Mouse (Mus musculus): ENCODE data around the gene Luzp2. TPM values are rescaled to one million over a fixed set of nuclear protein-coding genes. Genes with fewer than 3 reads are reported as not detected.

Luzp2 gene
- polyA plus RNA-seq, 1 experiment from 2014 or later: 6.5 TPM

DNA sequence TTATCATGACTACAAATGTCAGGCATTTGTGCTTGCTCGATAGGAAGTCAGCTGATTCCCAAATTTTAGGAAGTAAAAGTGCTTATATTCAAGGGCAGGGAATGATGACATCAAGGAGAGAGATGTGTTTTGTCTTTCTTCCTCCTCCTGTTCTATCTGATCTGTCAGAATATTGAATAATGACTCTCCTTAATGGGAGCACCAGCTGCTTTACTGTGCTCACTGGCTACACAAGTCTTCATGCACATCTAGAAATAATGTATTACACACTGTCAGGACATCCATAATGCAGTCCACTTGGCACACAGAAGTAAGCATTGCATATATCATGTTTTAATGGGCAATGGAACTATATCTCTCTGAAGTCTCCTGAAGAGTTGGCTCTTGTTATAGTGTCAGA is 17.6 kb downstream of the Luzp2 start:
- ATAC-seq (ENCODE audit: low FRiP score): no peak
- H3K27ac ChIP-seq (ENCODE audit: low read depth, low read length): no peak overlapping the region
- no peak for DNase-seq (ENCODE audit: low spot score, missing footprints)
- no peak overlapping the region for H3K4me2 ChIP-seq
- H3K9me3 ChIP-seq (ENCODE audit: control insufficient read depth, low read length): no peaks in the 10 kb centered on the region
- no peaks in the 10 kb centered on the region for H3K27me3 ChIP-seq (ENCODE audit: control insufficient read depth, insufficient read depth, low read length)
- no peaks in the 10 kb centered on the region for H3K36me3 ChIP-seq (ENCODE audit: control insufficient read depth, insufficient read depth, low read length)
- no peak overlapping the region for H3K4me3 ChIP-seq (ENCODE audit: low read depth, low read length)
- no peaks in the 10 kb centered on the region for H3K4me1 ChIP-seq (ENCODE audit: control insufficient read depth, insufficient read depth, low read length)
- H3K9ac ChIP-seq (ENCODE audit: low read length): no peak overlapping the region
- WGBS: 100% methylated on average over 1 of the region's 1 CpGs

DNA sequence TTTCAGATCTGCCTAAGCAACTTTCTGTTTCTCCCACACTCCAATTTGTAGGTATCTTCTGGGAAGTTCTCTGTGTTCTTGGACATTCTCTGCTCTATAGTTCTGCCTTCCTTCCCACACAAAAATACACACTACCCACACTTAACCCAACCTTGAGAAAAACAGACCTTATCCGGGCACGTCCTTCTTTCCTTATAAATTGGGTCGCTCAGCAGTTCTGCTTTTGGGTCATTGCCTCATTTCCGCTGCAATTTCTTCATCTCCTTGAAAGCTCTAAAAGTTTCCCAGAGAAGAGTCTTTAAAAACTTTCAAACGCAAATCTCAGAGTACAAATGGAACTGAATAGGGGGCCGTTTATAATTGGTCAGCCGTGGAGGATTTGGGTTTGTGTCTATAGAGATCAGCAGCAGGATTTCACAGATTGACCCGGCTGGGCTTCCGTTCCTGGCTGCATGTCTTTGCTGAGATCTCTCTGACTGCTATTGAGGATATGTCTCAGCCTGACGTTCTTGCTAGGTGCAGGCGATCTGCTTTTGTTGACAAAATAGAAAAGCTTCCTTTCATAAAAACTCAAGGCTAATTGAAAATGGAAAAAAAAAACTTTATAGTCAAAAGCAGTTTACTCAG is 26.0 kb downstream of the Luzp2 start:
- H3K4me2 ChIP-seq: no peak overlapping the region
- WGBS: 36% methylated on average over 11 of the region's 11 CpGs
- ATAC-seq (ENCODE audit: low FRiP score) (peak; percentile 59; the same call in 1 of the 2 replicates), DNase-seq (ENCODE audit: low spot score, missing footprints) (no peak)
- H3K9me3 ChIP-seq (ENCODE audit: control insufficient read depth, low read length): no peaks in the 10 kb centered on the region
- H3K27ac ChIP-seq (ENCODE audit: low read depth, low read length): no peak overlapping the region
- H3K9ac ChIP-seq (ENCODE audit: low read length): no peak overlapping the region
- H3K36me3 ChIP-seq (ENCODE audit: control insufficient read depth, insufficient read depth, low read length): no peaks in the 10 kb centered on the region
- H3K4me1 ChIP-seq (ENCODE audit: control insufficient read depth, insufficient read depth, low read length): no peaks in the 10 kb centered on the region
- H3K4me3 ChIP-seq (ENCODE audit: low read depth, low read length): no peak overlapping the region
- no peaks in the 10 kb centered on the region for H3K27me3 ChIP-seq (ENCODE audit: control insufficient read depth, insufficient read depth, low read length)

DNA sequence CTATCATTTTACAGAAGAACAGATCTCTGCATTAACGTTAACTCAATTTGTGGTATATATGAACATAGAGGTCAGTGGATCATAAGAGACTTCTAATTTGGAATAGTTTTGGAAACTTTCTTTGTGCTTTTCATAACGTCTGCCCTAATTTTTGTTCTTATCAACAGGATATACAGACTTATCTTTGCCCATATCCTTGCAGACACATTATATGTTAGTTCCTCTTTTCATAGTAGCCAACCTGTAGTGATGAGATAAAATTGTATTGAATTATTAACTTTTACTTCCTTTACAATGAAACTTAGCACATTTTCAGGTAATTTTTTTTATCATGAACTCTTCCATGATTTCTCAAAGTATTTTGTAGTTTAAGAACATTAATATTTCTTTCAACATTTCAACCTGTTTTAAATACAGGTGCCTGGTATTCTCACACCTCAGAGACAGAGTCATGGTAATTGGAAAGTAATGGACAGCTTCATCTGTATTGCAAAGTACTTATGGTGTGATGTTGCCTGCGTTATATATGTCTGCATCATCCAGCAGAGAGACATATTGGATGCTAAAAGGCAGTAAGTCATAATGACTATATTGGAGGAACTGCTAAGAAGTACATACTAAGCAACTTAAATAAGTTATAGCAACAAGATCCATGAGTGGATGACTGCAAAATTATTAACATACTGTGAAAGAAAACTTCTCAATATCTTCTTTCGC is 43.8 kb downstream of the Luzp2 start:
- H3K4me3 ChIP-seq (ENCODE audit: low read depth, low read length): no peak overlapping the region
- H3K27me3 ChIP-seq (ENCODE audit: control insufficient read depth, insufficient read depth, low read length): no peaks in the 10 kb centered on the region
- 83% methylated on average over 4 of the region's 4 CpGs for WGBS
- no peak overlapping the region for H3K4me2 ChIP-seq
- H3K4me1 ChIP-seq (ENCODE audit: control insufficient read depth, insufficient read depth, low read length): no peaks in the 10 kb centered on the region
- DNase-seq (ENCODE audit: low spot score, missing footprints) (no peak), ATAC-seq (ENCODE audit: low FRiP score) (no peak)
- H3K36me3 ChIP-seq (ENCODE audit: control insufficient read depth, insufficient read depth, low read length): no peaks in the 10 kb centered on the region
- H3K9ac ChIP-seq (ENCODE audit: low read length): no peak overlapping the region
- H3K9me3 ChIP-seq (ENCODE audit: control insufficient read depth, low read length): no peaks in the 10 kb centered on the region
- no peak overlapping the region for H3K27ac ChIP-seq (ENCODE audit: low read depth, low read length)

DNA sequence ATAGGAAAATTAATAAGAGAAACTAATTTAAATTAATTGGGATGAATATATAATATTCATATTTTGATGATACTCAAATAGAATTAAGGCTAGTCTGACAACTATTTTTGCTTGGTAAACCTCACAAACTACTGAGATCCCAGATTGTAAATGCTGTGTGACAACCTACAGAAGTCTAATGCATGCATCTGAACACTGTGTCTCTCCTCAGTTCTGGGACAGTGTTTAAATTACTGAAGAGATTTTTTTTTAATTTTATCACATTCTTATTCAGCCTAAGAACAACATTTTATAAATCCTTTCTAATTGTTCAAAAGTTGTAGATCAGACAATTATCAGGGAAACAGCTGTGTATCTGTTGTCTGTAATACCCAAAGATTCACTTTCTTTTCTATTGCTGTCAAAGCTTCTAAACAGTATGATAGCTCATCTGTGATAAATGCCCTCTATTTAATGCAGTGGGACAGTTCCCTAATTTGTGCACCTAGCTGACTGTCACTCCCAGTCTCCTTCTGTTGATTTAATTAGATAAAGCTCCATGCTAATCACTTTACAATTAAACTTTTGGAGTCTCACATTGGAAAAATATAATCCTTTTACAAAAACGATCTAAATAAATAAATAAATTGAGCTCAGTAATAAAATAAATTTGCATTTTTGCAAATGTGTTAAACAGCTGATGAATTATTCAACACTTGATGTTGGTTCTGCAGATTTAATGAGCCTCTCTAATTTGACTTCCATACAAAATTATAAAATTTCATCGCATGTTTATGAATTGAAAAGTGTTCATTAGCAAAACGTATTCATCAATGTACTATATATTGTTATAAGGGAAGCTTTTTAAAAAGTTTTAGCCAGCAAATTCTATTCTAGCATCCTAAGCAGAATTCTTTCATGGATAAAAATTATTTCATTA is 58.7 kb downstream of the Luzp2 start:
- no peak overlapping the region for H3K4me2 ChIP-seq
- no peaks in the 10 kb centered on the region for H3K27me3 ChIP-seq (ENCODE audit: control insufficient read depth, insufficient read depth, low read length)
- DNase-seq (ENCODE audit: low spot score, missing footprints): no peak
- H3K4me1 ChIP-seq (ENCODE audit: control insufficient read depth, insufficient read depth, low read length): no peaks in the 10 kb centered on the region
- WGBS: 77% methylated on average over 3 of the region's 3 CpGs
- no peak overlapping the region for H3K27ac ChIP-seq (ENCODE audit: low read depth, low read length)
- no peak for ATAC-seq (ENCODE audit: low FRiP score)
- H3K4me3 ChIP-seq (ENCODE audit: low read depth, low read length): no peak overlapping the region
- H3K9me3 ChIP-seq (ENCODE audit: control insufficient read depth, low read length): no peaks in the 10 kb centered on the region
- H3K9ac ChIP-seq (ENCODE audit: low read length): no peak overlapping the region
- H3K36me3 ChIP-seq (ENCODE audit: control insufficient read depth, insufficient read depth, low read length): no peaks in the 10 kb centered on the region

DNA sequence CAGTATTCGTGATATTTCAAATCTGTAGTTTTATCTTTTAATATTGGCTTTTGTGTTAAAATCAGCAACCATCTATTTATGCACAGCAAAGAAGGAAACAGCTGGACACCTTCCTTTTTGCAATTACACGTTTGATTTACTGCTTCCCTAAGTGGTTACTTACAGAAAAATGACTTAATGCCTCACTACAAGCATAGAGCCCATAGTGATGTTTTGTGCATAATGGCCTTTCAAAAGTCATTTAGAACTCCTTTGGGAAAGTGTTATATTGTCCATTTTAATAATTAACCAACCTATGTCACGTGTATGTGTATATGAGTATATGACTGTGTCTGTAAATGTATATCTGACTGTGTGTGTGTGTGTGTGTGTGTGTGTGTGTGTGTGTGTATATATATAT is 63.3 kb downstream of the Luzp2 start:
- Histone ChIP-seq H3K4me1 (ENCODE audit: control insufficient read depth, insufficient read depth, low read length) (no peaks in the 10 kb centered on the region), H3K4me2 (no peak overlapping the region), H3K4me3 (ENCODE audit: low read depth, low read length) (no peak overlapping the region), H3K27me3 (ENCODE audit: control insufficient read depth, insufficient read depth, low read length) (no peaks in the 10 kb centered on the region), H3K9ac (ENCODE audit: low read length) (no peak overlapping the region), H3K36me3 (ENCODE audit: control insufficient read depth, insufficient read depth, low read length) (no peaks in the 10 kb centered on the region), H3K27ac (ENCODE audit: low read depth, low read length) (no peak overlapping the region), H3K9me3 (ENCODE audit: control insufficient read depth, low read length) (no peaks in the 10 kb centered on the region)
- ATAC-seq (ENCODE audit: low FRiP score) (no peak), DNase-seq (ENCODE audit: low spot score, missing footprints) (no peak)
- 77% methylated on average over 3 of the region's 3 CpGs for WGBS

DNA sequence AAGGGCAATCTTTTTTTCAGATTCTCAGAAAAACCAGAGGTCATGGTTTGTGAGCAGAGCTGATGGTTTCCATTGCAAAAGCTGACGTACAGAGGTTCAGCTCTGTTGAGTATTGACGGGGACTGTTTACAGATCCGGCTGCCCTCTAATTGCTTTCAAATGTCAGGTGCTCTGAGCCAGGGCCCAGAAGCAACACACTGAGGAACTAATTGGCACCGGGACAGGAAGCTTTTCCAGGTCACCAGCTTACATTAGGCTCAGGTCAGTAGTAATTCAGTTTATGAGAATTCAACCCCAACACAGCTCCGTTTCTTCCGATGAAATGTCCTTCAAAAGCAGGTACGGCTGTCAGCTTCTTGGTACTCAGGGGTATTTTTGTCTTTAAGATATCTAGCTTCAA is 74.7 kb downstream of the Luzp2 start:
- Histone ChIP-seq H3K9ac (ENCODE audit: low read length) (no peak overlapping the region), H3K27me3 (ENCODE audit: control insufficient read depth, insufficient read depth, low read length) (no peaks in the 10 kb centered on the region), H3K36me3 (ENCODE audit: control insufficient read depth, insufficient read depth, low read length) (no peaks in the 10 kb centered on the region), H3K4me3 (ENCODE audit: low read depth, low read length) (no peak overlapping the region), H3K27ac (ENCODE audit: low read depth, low read length) (no peak overlapping the region), H3K4me2 (no peak overlapping the region), H3K9me3 (ENCODE audit: control insufficient read depth, low read length) (no peaks in the 10 kb centered on the region), H3K4me1 (ENCODE audit: control insufficient read depth, insufficient read depth, low read length) (no peaks in the 10 kb centered on the region)
- peak; percentile 59; the same call in 1 of the 2 replicates for ATAC-seq (ENCODE audit: low FRiP score)
- 71% methylated on average over 7 of the region's 7 CpGs for WGBS
- DNase-seq (ENCODE audit: low spot score, missing footprints): no peak

DNA sequence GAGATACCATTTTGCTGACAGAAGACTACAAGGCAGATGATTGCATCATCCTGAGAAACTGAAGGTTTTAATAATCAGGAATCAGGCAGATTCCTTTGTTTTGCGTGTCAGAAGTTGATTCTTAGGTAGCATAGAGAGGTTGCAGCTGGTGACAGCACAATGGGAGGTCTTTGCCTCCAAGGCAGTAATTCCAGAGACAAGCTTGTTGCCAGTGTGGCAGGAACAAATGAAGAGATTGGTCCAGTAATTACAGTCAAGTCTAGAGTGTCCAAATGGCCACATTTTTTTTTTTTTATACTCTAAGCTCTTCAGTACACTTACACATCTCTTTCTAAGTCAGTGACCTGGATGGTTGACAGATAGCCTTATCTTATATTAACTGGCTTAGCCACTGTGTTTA is 78.7 kb downstream of the Luzp2 start:
- ATAC-seq (ENCODE audit: low FRiP score) (no peak), DNase-seq (ENCODE audit: low spot score, missing footprints) (no peak)
- 41% methylated on average over 1 of the region's 1 CpGs for WGBS
- Histone ChIP-seq H3K4me2 (no peak overlapping the region), H3K27ac (ENCODE audit: low read depth, low read length) (no peak overlapping the region), H3K4me1 (ENCODE audit: control insufficient read depth, insufficient read depth, low read length) (no peaks in the 10 kb centered on the region), H3K9me3 (ENCODE audit: control insufficient read depth, low read length) (no peaks in the 10 kb centered on the region), H3K27me3 (ENCODE audit: control insufficient read depth, insufficient read depth, low read length) (no peaks in the 10 kb centered on the region), H3K4me3 (ENCODE audit: low read depth, low read length) (no peak overlapping the region), H3K9ac (ENCODE audit: low read length) (no peak overlapping the region), H3K36me3 (ENCODE audit: control insufficient read depth, insufficient read depth, low read length) (no peaks in the 10 kb centered on the region)

DNA sequence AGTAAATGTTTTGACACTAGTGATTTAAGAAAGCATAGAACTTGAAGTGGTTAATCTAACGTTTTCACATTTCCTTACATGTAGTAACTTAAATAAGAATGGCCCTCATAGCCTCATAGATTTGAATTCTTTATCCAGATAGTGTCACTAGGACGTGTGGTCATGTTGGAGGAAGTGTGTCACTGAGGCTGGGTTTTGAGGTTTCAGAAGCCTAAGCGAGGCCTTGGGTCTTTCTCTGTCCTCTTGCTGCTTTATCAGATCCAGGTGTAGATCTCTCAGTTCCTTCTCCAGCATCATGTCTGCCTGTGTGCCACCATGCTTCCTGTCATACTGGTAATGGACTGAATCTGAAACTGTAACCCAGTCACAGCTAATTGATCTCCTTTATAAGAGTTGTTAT is 86.7 kb downstream of the Luzp2 start:
- no peaks in the 10 kb centered on the region for H3K36me3 ChIP-seq (ENCODE audit: control insufficient read depth, insufficient read depth, low read length)
- no peak overlapping the region for H3K27ac ChIP-seq (ENCODE audit: low read depth, low read length)
- ATAC-seq (ENCODE audit: low FRiP score) (no peak), DNase-seq (ENCODE audit: low spot score, missing footprints) (no peak)
- H3K4me1 ChIP-seq (ENCODE audit: control insufficient read depth, insufficient read depth, low read length): no peaks in the 10 kb centered on the region
- H3K9me3 ChIP-seq (ENCODE audit: control insufficient read depth, low read length): no peaks in the 10 kb centered on the region
- WGBS: 81% methylated on average over 3 of the region's 3 CpGs
- no peaks in the 10 kb centered on the region for H3K27me3 ChIP-seq (ENCODE audit: control insufficient read depth, insufficient read depth, low read length)
- H3K4me3 ChIP-seq (ENCODE audit: low read depth, low read length): no peak overlapping the region
- no peak overlapping the region for H3K9ac ChIP-seq (ENCODE audit: low read length)
- no peak overlapping the region for H3K4me2 ChIP-seq

DNA sequence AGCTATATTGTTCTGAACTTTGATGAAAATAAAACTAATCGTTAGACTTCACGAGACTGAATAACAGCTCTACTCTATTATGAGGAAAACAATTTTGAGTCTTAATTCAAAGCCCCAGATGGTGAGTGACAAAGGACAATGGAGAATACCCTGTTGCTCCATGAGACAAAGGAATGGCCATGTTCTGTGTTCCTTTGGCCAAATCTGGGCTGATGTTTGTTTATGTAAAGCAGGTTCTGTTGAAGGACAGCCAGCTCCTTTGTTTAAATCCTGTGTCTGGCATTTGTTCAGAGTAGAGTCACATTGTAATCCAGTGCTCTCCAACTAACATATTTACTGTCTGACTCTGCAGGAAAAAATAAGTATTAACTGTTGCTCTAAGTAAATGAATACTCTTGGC is 121.5 kb downstream of the Luzp2 start:
- no peak overlapping the region for H3K4me3 ChIP-seq (ENCODE audit: low read depth, low read length)
- 68% methylated on average over 2 of the region's 2 CpGs for WGBS
- ATAC-seq (ENCODE audit: low FRiP score): peak; percentile 61
- H3K4me2 ChIP-seq: no peak overlapping the region
- no peaks in the 10 kb centered on the region for H3K36me3 ChIP-seq (ENCODE audit: control insufficient read depth, insufficient read depth, low read length)
- DNase-seq (ENCODE audit: low spot score, missing footprints): no peak
- H3K9ac ChIP-seq (ENCODE audit: low read length): no peak overlapping the region
- H3K27me3 ChIP-seq (ENCODE audit: control insufficient read depth, insufficient read depth, low read length): no peaks in the 10 kb centered on the region
- no peaks in the 10 kb centered on the region for H3K9me3 ChIP-seq (ENCODE audit: control insufficient read depth, low read length)
- no peaks in the 10 kb centered on the region for H3K4me1 ChIP-seq (ENCODE audit: control insufficient read depth, insufficient read depth, low read length)
- no peak overlapping the region for H3K27ac ChIP-seq (ENCODE audit: low read depth, low read length)

Measured in midbrain, embryonic 11.5 days (tissue).